Mouse (Mus musculus) bone marrow macrophage, adult 2 months (primary cell): ENCODE results near the gene Mrgbp.

Experiments used
- CTCF ChIP-seq: IDR thresholded peaks from 2 replicates; pipeline ENCODE4 v1.5.1; 2012; ENCODE audit warnings: low read depth, mild to moderate bottlenecking, low read length, moderate library complexity
- POLR2A ChIP-seq: IDR thresholded peaks from 2 replicates; pipeline ENCODE4 v1.6.1; 2012; ENCODE audit warnings: mild to moderate bottlenecking, low read depth, low read length, borderline replicate concordance

DNA sequence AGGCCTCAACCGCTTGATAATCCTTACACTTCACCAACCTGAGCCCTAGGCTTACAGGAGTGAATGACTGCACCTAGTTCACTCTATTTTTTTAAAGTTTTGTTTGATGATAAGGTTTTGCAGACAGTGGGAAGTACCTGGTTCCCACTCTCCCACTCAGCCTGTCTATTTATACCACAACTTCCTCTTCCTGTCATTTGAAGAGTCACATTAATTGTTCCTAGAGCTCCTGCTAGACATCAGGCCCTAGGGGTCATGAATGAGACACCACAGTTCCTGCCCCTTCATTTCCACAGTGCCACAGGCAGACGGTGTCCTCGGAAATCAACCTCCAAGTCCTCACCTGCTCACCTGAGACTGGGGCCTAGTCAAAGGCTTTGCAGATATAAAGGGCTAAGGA lies 24.6 kb upstream of the Mrgbp start:
- TF ChIP-seq POLR2A (no peak), CTCF (no peak)
